Mouse (Mus musculus): Measurements from ENCODE around the gene Tmem161a.

- no peak for TF ChIP-seq POLR2A (IDR thresholded peaks at IDR 0.05; ENCODE audit: extremely low read depth, insufficient read depth, low read length)
- no peak for TF ChIP-seq CTCF (IDR thresholded peaks at IDR 0.05; ENCODE audit: low read depth, low read length)
Observed at GRCm38 (mm10) chr8:70152537-70153257, 19.5 kb upstream of the Tmem161a start.
